Mouse (Mus musculus) intestine, embryonic 14.5 days (tissue): ENCODE results near the gene Shc4. TPM values are rescaled to one million over a fixed set of nuclear protein-coding genes. Genes with fewer than 3 reads are reported as not detected.
A peak's percentile ranks its signal among the peaks of the same experiment; 100 is the strongest.

Source experiments
- ATAC-seq: fragments of 200-750 bp; cut with Nextera tagmentation; replicated peaks from 2 replicates; pipeline ENCODE4 v1.8.0; 2017; ENCODE audit warnings: low read depth, moderate number of reproducible peaks, moderate TSS enrichment, moderate library complexity; ENCODE audit not compliant: low FRiP score, low TSS enrichment
- DNase-seq: peaks from one replicate; pipeline ENCODE4 v3.0.0-alpha.2; 2018; ENCODE audit warnings: low spot score
- H3K27ac ChIP-seq: fragments of 300-500 bp; sonication (generic); 2 replicates; pipeline ENCODE4 v1.5.1; 2014; ENCODE audit warnings: low read depth, mild to moderate bottlenecking, control low read depth
- H3K27me3 ChIP-seq: fragments of 300-500 bp; sonication (generic); replicated peaks from 2 replicates; pipeline ENCODE4 v1.6.1; 2014; ENCODE audit warnings: low read length, control low read depth; ENCODE audit not compliant: control insufficient read depth, insufficient read depth
- H3K36me3 ChIP-seq: fragments of 300-500 bp; sonication (generic); 2 replicates; pipeline ENCODE4 v1.6.1; 2014; ENCODE audit warnings: low read length, control low read depth; ENCODE audit not compliant: control insufficient read depth, insufficient read depth
- H3K4me1 ChIP-seq: fragments of 300-500 bp; sonication (generic); replicated peaks from 2 replicates; pipeline ENCODE4 v1.6.1; 2014; ENCODE audit warnings: low read length, control low read depth, mixed read lengths; ENCODE audit not compliant: control insufficient read depth, insufficient read depth
- H3K4me2 ChIP-seq: fragments of 300-500 bp; sonication (generic); 2 replicates; pipeline ENCODE4 v1.6.1; 2014; ENCODE audit warnings: low read length
- H3K4me3 ChIP-seq: fragments of 300-500 bp; sonication (generic); 2 replicates; pipeline ENCODE4 v1.5.1; 2014; ENCODE audit warnings: low read depth, low read length, control low read depth, mixed read lengths
- H3K9ac ChIP-seq: fragments of 300-500 bp; sonication (generic); 2 replicates; pipeline ENCODE4 v1.6.1; 2014; ENCODE audit warnings: mild to moderate bottlenecking, low read length
- H3K9me3 ChIP-seq: fragments of 300-500 bp; sonication (generic); 2 replicates; pipeline ENCODE4 v1.6.1; 2016; ENCODE audit warnings: low read length, control low read depth; ENCODE audit not compliant: control insufficient read depth
- WGBS: fragments of 180-500 bp; shearing (Covaris S2); extraction: QIAGEN DNeasy Blood & Tissue Kit; methylation state at CpG from one replicate; pipeline ENCODE4 v1.1.7; 2014; 5-methylcytosine and 5-hydroxymethylcytosine counted together
- polyA plus RNA-seq: library from polyadenylated mRNA; unstranded; fragments of >200 nt; fragmentation: Nextera tagmentation; extraction: Ambion mirVana; gene quantifications from 2 replicates; pipeline ENCODE4 v1.2.1, GENCODE M21; 2014

Gene Shc4
- polyA plus RNA-seq, 1 experiment from 2014 or later: 2.5 TPM

GRCm38 (mm10) chr2:125672957-125673631 is 50.9 kb downstream of the Shc4 start, which contains the start of gene Eid1:
Gene Eid1, plus strand, starts transcription at chr2:125673095.
- H3K9me3 ChIP-seq: no peaks in the 10 kb centered on the region
- under 1% methylated on average over 70 of the region's 79 CpGs for WGBS
- no peaks in the 10 kb centered on the region for H3K36me3 ChIP-seq
- DNase-seq: peak; percentile 93
- peak within 1 kb of the TSS; percentile 93 for H3K27ac ChIP-seq
- peak; percentile 91 for ATAC-seq
- peak within 1 kb of the TSS; percentile 86 for H3K9ac ChIP-seq
- peak within 1 kb of the TSS; percentile 88 for H3K4me2 ChIP-seq
- H3K27me3 ChIP-seq: no peaks in the 10 kb centered on the region
- H3K4me3 ChIP-seq: peak within 1 kb of the TSS; percentile 88
- peaks cover 8% of the 10 kb centered on the region for H3K4me1 ChIP-seq

- 27% methylated on average over 7 of the region's 20 CpGs for WGBS
- H3K4me3 ChIP-seq: peak overlapping the region; percentile 88
- H3K27ac ChIP-seq: 0 out of 2 replicates have a peak overlapping the region, but pooled peaks have one; percentile 27
- H3K36me3 ChIP-seq: no peaks in the 10 kb centered on the region
- H3K9me3 ChIP-seq: no peaks in the 10 kb centered on the region
- ATAC-seq (peak; percentile 76), DNase-seq (no peak)
- no peaks in the 10 kb centered on the region for H3K27me3 ChIP-seq
- peak overlapping the region; percentile 88 for H3K4me2 ChIP-seq
- peak overlapping the region; percentile 86 for H3K9ac ChIP-seq
- peaks cover 8% of the 10 kb centered on the region for H3K4me1 ChIP-seq
Observed at GRCm38 (mm10) chr2:125672568-125672956, 51.4 kb downstream of the Shc4 start.

DNA sequence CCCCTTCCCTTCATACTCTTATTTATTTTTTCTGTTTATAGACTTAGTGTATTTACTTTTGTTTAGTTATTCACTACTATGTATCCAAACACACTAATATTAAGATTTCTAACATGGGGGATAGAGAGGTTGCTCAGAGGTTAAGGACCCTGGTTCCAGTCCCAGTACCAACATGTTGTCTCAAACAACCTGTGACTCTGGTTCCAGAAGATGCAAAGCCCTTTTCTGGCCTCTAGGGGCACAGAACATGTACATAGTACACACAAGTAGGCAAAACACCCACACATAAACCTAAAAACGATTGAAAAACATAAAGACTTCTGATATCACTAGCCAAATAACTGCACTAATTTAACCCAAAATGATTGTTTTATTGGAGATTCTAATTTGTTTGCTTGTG is 53.1 kb downstream of the Shc4 start:
- Histone ChIP-seq H3K4me1 (peaks cover 8% of the 10 kb centered on the region), H3K9ac (no peak overlapping the region), H3K9me3 (no peaks in the 10 kb centered on the region), H3K4me2 (no peak overlapping the region), H3K36me3 (no peaks in the 10 kb centered on the region), H3K27ac (no peak overlapping the region), H3K27me3 (no peaks in the 10 kb centered on the region), H3K4me3 (no peak overlapping the region)
- 53% methylated on average over 1 of the region's 1 CpGs for WGBS
- ATAC-seq: no peak
- no peak for DNase-seq

GRCm38 (mm10) chr2:125667721-125668120 is 56.2 kb downstream of the Shc4 start:
- no peaks in the 10 kb centered on the region for H3K9me3 ChIP-seq
- H3K4me3 ChIP-seq: no peak overlapping the region
- 83% methylated on average over 7 of the region's 7 CpGs for WGBS
- H3K4me2 ChIP-seq: no peak overlapping the region
- no peak overlapping the region for H3K27ac ChIP-seq
- ATAC-seq: no peak
- H3K27me3 ChIP-seq: no peaks in the 10 kb centered on the region
- H3K36me3 ChIP-seq: no peaks in the 10 kb centered on the region
- H3K9ac ChIP-seq: no peak overlapping the region
- H3K4me1 ChIP-seq: no peaks in the 10 kb centered on the region
- DNase-seq: no peak

GRCm38 (mm10) chr2:125667184-125667583 is 56.8 kb downstream of the Shc4 start:
- DNase-seq (peak; percentile 46), ATAC-seq (no peak)
- Histone ChIP-seq H3K9ac (no peak overlapping the region), H3K27me3 (no peaks in the 10 kb centered on the region), H3K4me2 (no peak overlapping the region), H3K27ac (no peak overlapping the region), H3K4me1 (no peaks in the 10 kb centered on the region), H3K9me3 (no peaks in the 10 kb centered on the region), H3K36me3 (no peaks in the 10 kb centered on the region), H3K4me3 (no peak overlapping the region)
- 60% methylated on average over 5 of the region's 5 CpGs for WGBS

DNA sequence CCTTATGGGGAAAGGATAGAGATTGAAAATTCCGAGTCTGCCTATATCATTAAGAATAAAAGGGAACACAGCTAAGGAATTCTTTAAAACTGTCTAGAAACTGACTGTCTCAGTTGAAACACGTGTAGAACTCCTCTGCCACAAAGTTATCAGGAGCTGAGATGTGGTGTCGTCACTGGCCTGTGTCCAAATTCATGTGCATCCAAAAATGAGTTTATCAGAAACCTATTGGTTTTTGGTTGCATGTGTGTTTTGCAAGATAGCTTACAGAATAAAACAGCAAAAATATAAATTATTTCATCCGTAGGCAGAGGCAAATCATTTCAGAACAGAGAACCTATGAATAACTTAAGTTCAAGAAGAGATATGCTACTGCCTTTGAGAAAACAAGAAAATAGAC is 57.3 kb downstream of the Shc4 start:
- H3K27ac ChIP-seq: no peak overlapping the region
- no peak for ATAC-seq
- no peak overlapping the region for H3K4me2 ChIP-seq
- no peaks in the 10 kb centered on the region for H3K9me3 ChIP-seq
- H3K36me3 ChIP-seq: no peaks in the 10 kb centered on the region
- H3K27me3 ChIP-seq: no peaks in the 10 kb centered on the region
- 85% methylated on average over 4 of the region's 4 CpGs for WGBS
- no peak overlapping the region for H3K9ac ChIP-seq
- no peaks in the 10 kb centered on the region for H3K4me1 ChIP-seq
- DNase-seq: no peak
- H3K4me3 ChIP-seq: no peak overlapping the region

DNA sequence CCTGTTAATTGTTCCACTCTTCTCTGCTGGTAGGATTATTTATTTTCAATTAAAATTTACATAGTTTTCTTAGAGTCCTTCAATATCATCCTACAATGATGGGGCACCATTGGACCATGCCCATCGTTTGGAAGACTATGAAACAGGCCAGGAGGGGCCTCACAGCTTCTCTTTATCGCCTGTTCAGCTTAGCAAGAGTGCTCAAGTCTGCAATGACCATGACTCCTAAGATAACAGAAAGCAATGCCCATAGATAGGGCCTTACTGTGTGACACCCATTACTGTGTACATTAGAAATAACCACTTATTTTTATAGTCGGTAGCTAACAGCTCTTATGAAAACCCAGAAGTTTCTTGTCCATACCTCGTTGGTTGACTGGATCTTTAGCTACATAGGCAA is 58.0 kb downstream of the Shc4 start:
- no peaks in the 10 kb centered on the region for H3K9me3 ChIP-seq
- H3K27ac ChIP-seq: no peak overlapping the region
- H3K27me3 ChIP-seq: no peaks in the 10 kb centered on the region
- ATAC-seq: no peak
- H3K4me1 ChIP-seq: 0 out of 2 replicates have a peak, but pooled peaks cover 1% of the 10 kb centered on the region
- H3K9ac ChIP-seq: no peak overlapping the region
- H3K36me3 ChIP-seq: no peaks in the 10 kb centered on the region
- H3K4me2 ChIP-seq: no peak overlapping the region
- H3K4me3 ChIP-seq: no peak overlapping the region
- DNase-seq: no peak
- 87% methylated on average over 4 of the region's 4 CpGs for WGBS

- Histone ChIP-seq H3K9ac (no peak overlapping the region), H3K27ac (no peak overlapping the region), H3K27me3 (no peaks in the 10 kb centered on the region), H3K4me3 (no peak overlapping the region), H3K9me3 (no peaks in the 10 kb centered on the region), H3K4me1 (0 out of 2 replicates have a peak, but pooled peaks cover 6% of the 10 kb centered on the region), H3K36me3 (no peaks in the 10 kb centered on the region), H3K4me2 (no peak overlapping the region)
- ATAC-seq (no peak), DNase-seq (no peak)
- WGBS: 89% methylated on average over 5 of the region's 5 CpGs
Observed at GRCm38 (mm10) chr2:125665213-125665612, 58.7 kb downstream of the Shc4 start.

GRCm38 (mm10) chr2:125662517-125662916 is 61.4 kb downstream of the Shc4 start:
- Histone ChIP-seq H3K4me1 (0 out of 2 replicates have a peak, but pooled peaks cover 6% of the 10 kb centered on the region), H3K9me3 (no peaks in the 10 kb centered on the region), H3K4me2 (no peak overlapping the region), H3K27ac (no peak overlapping the region), H3K4me3 (no peak overlapping the region), H3K9ac (no peak overlapping the region), H3K36me3 (no peaks in the 10 kb centered on the region), H3K27me3 (no peaks in the 10 kb centered on the region)
- WGBS: 90% methylated on average over 3 of the region's 3 CpGs
- no peak for DNase-seq
- no peak for ATAC-seq
